Comparison of ENCODE assay signal across 7 mouse cellular contexts in genomic region chr1:180848511-180849241, GRCm38 (mm10). TPM values are rescaled to one million over a fixed set of nuclear protein-coding genes. Genes with fewer than 3 reads are reported as not detected.
DNase-seq lines count a peak whose midpoint lies in the region; ATAC-seq and TF ChIP-seq lines count a peak whose summit lies in the region.

No protein-coding gene starts in this region.

- peak overlapping the region; percentile 99 for H3K27ac ChIP-seq in hindbrain, postnatal 0 days
- H3K27ac ChIP-seq in left cerebral cortex, adult 2 months = peak overlapping the region; percentile 99
- H3K27ac ChIP-seq in macrophage = peak overlapping the region; percentile 98

- peak; percentile 74 for DNase-seq in adrenal gland, adult 2 months
- DNase-seq in embryo, embryonic 10 days (ENCODE audit: low spot score) = peak; percentile 58
- DNase-seq in gastrocnemius, postnatal 10 days = peak; percentile 51
- DNase-seq in hindbrain, postnatal 0 days (ENCODE audit: low spot score) = peak; percentile 83
- peak; percentile 29 to 30 for DNase-seq in left cerebral cortex, adult 2 months (ENCODE audit: extremely low spot score in 1 of 2, low spot score in 2 of 2)
- DNase-seq in right cerebral cortex, postnatal 14 days = peak; percentile 19

- 0 out of 2 replicates have a peak overlapping the region, but pooled peaks have one; percentile 21 for H3K4me3 ChIP-seq in hindbrain, postnatal 0 days (ENCODE audit: low read length)
- H3K4me3 ChIP-seq in left cerebral cortex, adult 2 months = peak overlapping the region; percentile 42
- H3K4me3 ChIP-seq in macrophage (ENCODE audit: inconsistent target) = peak overlapping the region; percentile 28

- peak; percentile 50 for ATAC-seq in hindbrain, postnatal 0 days

- H3K27me3 ChIP-seq in hindbrain, postnatal 0 days (ENCODE audit: insufficient read depth, low read length) = no peaks in the 10 kb centered on the region

- H3K4me2 ChIP-seq in hindbrain, postnatal 0 days (ENCODE audit: low read depth, low read length) = peak overlapping the region; percentile 62

- H3K9ac ChIP-seq in hindbrain, postnatal 0 days (replicated peaks; ENCODE audit: low read length) = peak overlapping the region; percentile 50

- peaks cover 27% of the 10 kb centered on the region for H3K79me2 ChIP-seq in macrophage (ENCODE audit: inconsistent target)

- H3K4me1 ChIP-seq in hindbrain, postnatal 0 days (ENCODE audit: insufficient read depth, low read length) = peaks cover 26% of the 10 kb centered on the region

- H3K9me3 ChIP-seq in hindbrain, postnatal 0 days (ENCODE audit: low read length) = no peaks in the 10 kb centered on the region

- TF ChIP-seq CTCF in hindbrain, postnatal 0 days (IDR thresholded peaks at IDR 0.05; ENCODE audit: low read depth) = no peak
- TF ChIP-seq CTCF in left cerebral cortex, adult 2 months (IDR thresholded peaks at IDR 0.05) = no peak

- WGBS in hindbrain, postnatal 0 days = 1% methylated on average over 11 of the region's 11 CpGs
- 1% methylated on average over 11 of the region's 11 CpGs for WGBS in macrophage (ENCODE audit: missing documents)

- H3K36me3 ChIP-seq in hindbrain, postnatal 0 days (ENCODE audit: insufficient read depth, low read length) = no peaks in the 10 kb centered on the region
- no peaks in the 10 kb centered on the region for H3K36me3 ChIP-seq in macrophage (ENCODE audit: inconsistent target)

- intact Hi-C loops in left cerebral cortex, adult 2 months (cut with DNase I) = no loop called here

RNA-seq across cellular contexts. Expression of gene Sde2, which starts 2.3 kb away (rescaled TPM):
- 10 to 100 TPM; 19.6 to 21.3 TPM for total RNA-seq in adrenal gland, adult 2 months (2021)
- polyA plus RNA-seq in adrenal gland, adult 2 months (2012; rRNA removed) = 3.2 and 4.7 TPM in 2 replicates
- 10 to 100 TPM in 1 of 2 experiments, 1 to 10 TPM in 1; 8.7 to 11.4 TPM for total RNA-seq in gastrocnemius, postnatal 10 days (2021)
- 11.1 and 13.1 TPM in 2 replicates for total RNA-seq in hindbrain, postnatal 0 days (2014; rRNA removed)
- 21.4 and 21.7 TPM in 2 replicates for polyA plus RNA-seq in hindbrain, postnatal 0 days (2015; fragmentation: Nextera tagmentation; extraction: Ambion mirVana)
- total RNA-seq in left cerebral cortex, adult 2 months (2021) = 10 to 100 TPM; 23.4 to 24.5 TPM
- 100 to 1,000 TPM in 9 of 26 experiments, 10 to 100 TPM in 17; 26.5 to 185 (median 73.7) TPM for total RNA-seq in macrophage (2018; cell fraction: chromatin; rRNA removed)
- 10 to 100 TPM; 20.3 to 76.1 (median 33.2) TPM for total RNA-seq in macrophage (2018; cell fraction: cytosol; rRNA removed)
- 100 to 1,000 TPM in 4 of 26 experiments, 10 to 100 TPM in 22; 19.6 to 128 (median 61.7) TPM for total RNA-seq in macrophage (2018; cell fraction: nucleus; rRNA removed)
- 14.4 to 20.0 TPM (median 18.7 TPM) in 3 replicates for polyA plus RNA-seq in macrophage (2018)

RNA-seq across cellular contexts. Expression of gene H3f3a, which starts 34.9 kb away (rescaled TPM):
- total RNA-seq in adrenal gland, adult 2 months (2021) = 100 to 1,000 TPM; 639 to 657 TPM
- polyA plus RNA-seq in adrenal gland, adult 2 months (2012; rRNA removed) = 103 and 113 TPM in 2 replicates
- total RNA-seq in gastrocnemius, postnatal 10 days (2021) = 100 to 1,000 TPM; 573 to 601 TPM
- 1,143 and 1,334 TPM in 2 replicates for total RNA-seq in hindbrain, postnatal 0 days (2014; rRNA removed)
- polyA plus RNA-seq in hindbrain, postnatal 0 days (2015; fragmentation: Nextera tagmentation; extraction: Ambion mirVana) = 1,977 and 1,992 TPM in 2 replicates
- total RNA-seq in left cerebral cortex, adult 2 months (2021) = 100 to 1,000 TPM; 261 to 262 TPM
- 100 to 1,000 TPM in 9 of 26 experiments, 10 to 100 TPM in 17; 24.0 to 166 (median 85.8) TPM for total RNA-seq in macrophage (2018; cell fraction: chromatin; rRNA removed)
- total RNA-seq in macrophage (2018; cell fraction: cytosol; rRNA removed) = 1,000 to 10,000 TPM in 1 of 26 experiments, 100 to 1,000 TPM in 25; 716 to 1,086 (median 853) TPM
- 100 to 1,000 TPM in 23 of 26 experiments, 10 to 100 TPM in 3; 59.1 to 236 (median 165) TPM for total RNA-seq in macrophage (2018; cell fraction: nucleus; rRNA removed)
- polyA plus RNA-seq in macrophage (2018) = 677 to 1,075 TPM (median 721 TPM) in 3 replicates

RNA-seq across cellular contexts. Expression of gene Lefty2, which starts 44.2 kb away (rescaled TPM):
- under 1 TPM; 0.58 to 0.76 TPM for total RNA-seq in adrenal gland, adult 2 months (2021)
- 0.19 and 0.83 TPM in 2 replicates for polyA plus RNA-seq in adrenal gland, adult 2 months (2012; rRNA removed)
- total RNA-seq in gastrocnemius, postnatal 10 days (2021) = not detected
- total RNA-seq in hindbrain, postnatal 0 days (2014; rRNA removed) = 11.3 and 15.3 TPM in 2 replicates
- 6.8 and 7.1 TPM in 2 replicates for polyA plus RNA-seq in hindbrain, postnatal 0 days (2015; fragmentation: Nextera tagmentation; extraction: Ambion mirVana)
- total RNA-seq in left cerebral cortex, adult 2 months (2021) = under 1 TPM; 0.61 to 0.84 TPM
- total RNA-seq in macrophage (2018; cell fraction: chromatin; rRNA removed) = not detected
- total RNA-seq in macrophage (2018; cell fraction: cytosol; rRNA removed) = not detected
- not detected for total RNA-seq in macrophage (2018; cell fraction: nucleus; rRNA removed)
- polyA plus RNA-seq in macrophage (2018) = not detected in 3 replicates

RNA-seq across cellular contexts. Expression of gene Pycr2, which starts 55.4 kb away (rescaled TPM):
- total RNA-seq in adrenal gland, adult 2 months (2021) = 10 to 100 TPM; 24.1 to 46.1 TPM
- polyA plus RNA-seq in adrenal gland, adult 2 months (2012; rRNA removed) = 80.7 and 88.7 TPM in 2 replicates
- total RNA-seq in gastrocnemius, postnatal 10 days (2021) = 10 to 100 TPM; 19.9 to 20.6 TPM
- 70.2 and 76.1 TPM in 2 replicates for total RNA-seq in hindbrain, postnatal 0 days (2014; rRNA removed)
- 63.4 and 64.7 TPM in 2 replicates for polyA plus RNA-seq in hindbrain, postnatal 0 days (2015; fragmentation: Nextera tagmentation; extraction: Ambion mirVana)
- total RNA-seq in left cerebral cortex, adult 2 months (2021) = 10 to 100 TPM; 26.7 to 28.3 TPM
- total RNA-seq in macrophage (2018; cell fraction: chromatin; rRNA removed) = 10 to 100 TPM in 11 of 26 experiments, 1 to 10 TPM in 15; 1.6 to 22.7 (median 8.9) TPM
- 10 to 100 TPM in 18 of 26 experiments, 1 to 10 TPM in 8; 6.3 to 20.2 (median 12.6) TPM for total RNA-seq in macrophage (2018; cell fraction: cytosol; rRNA removed)
- total RNA-seq in macrophage (2018; cell fraction: nucleus; rRNA removed) = 10 to 100 TPM in 8 of 26 experiments, 1 to 10 TPM in 18; 2.4 to 21.9 (median 6.5) TPM
- polyA plus RNA-seq in macrophage (2018) = 6.7 to 27.5 TPM (median 13.8 TPM) in 3 replicates

Comparison
In these comparisons a context has a peak if more than half of its experiments do, and no peak if none do; other contexts are left out.
1. Peak in every context shown above with its lines: DNase-seq, ATAC-seq, H3K4me3 ChIP-seq and H3K27ac ChIP-seq.
2. DNase-seq: peak in every context shown above with its lines; median percentile 83 in hindbrain, postnatal 0 days; 74 in adrenal gland, adult 2 months; 58 in embryo, embryonic 10 days; 51 in gastrocnemius, postnatal 10 days; 30 in left cerebral cortex, adult 2 months; 19 in right cerebral cortex, postnatal 14 days.